Mouse (Mus musculus) ovary, postnatal 36 days (tissue): ENCODE measurements around the gene Atp23.
"Not testable (repeated sequence)": the region's sequence is repeated elsewhere in the genome, so short reads cannot be mapped to it uniquely, and the experiment has no call there.

Source experiments
- DNase-seq: peaks from one replicate; pipeline ENCODE4 v3.0.0; 2022; ENCODE audit warnings: low spot score, mixed read lengths

Atp23 gene

GRCm38 (mm10) chr10:126906811-126907210 is 5.7 kb upstream of the Atp23 start:
- no peak for DNase-seq

GRCm38 (mm10) chr10:126905650-126906075 is 4.5 kb upstream of the Atp23 start:
- peak; percentile 91 for DNase-seq

GRCm38 (mm10) chr10:126905086-126905485 is 3.9 kb upstream of the Atp23 start:
- no peak for DNase-seq

- no peak for DNase-seq
Measured at GRCm38 (mm10) chr10:126904221-126904620, 3.1 kb upstream of the Atp23 start.

GRCm38 (mm10) chr10:126901488-126901843 is 311 bp upstream of the Atp23 start:
- no peak for DNase-seq

GRCm38 (mm10) chr10:126895891-126896290 is 5.3 kb downstream of the Atp23 start:
- no peak for DNase-seq

- no peak for DNase-seq
Measured at GRCm38 (mm10) chr10:126894061-126894460, 7.1 kb downstream of the Atp23 start.

- no peak for DNase-seq
Measured at GRCm38 (mm10) chr10:126893145-126893544, 8.0 kb downstream of the Atp23 start.

GRCm38 (mm10) chr10:126873755-126874154 is 27.4 kb downstream of the Atp23 start:
- DNase-seq: no peak

- no peak for DNase-seq
Measured at GRCm38 (mm10) chr10:126872256-126872655, 28.9 kb downstream of the Atp23 start.

- DNase-seq: peak; percentile 68
Measured at GRCm38 (mm10) chr10:126869372-126870318, 31.5 kb downstream of the Atp23 start.

- DNase-seq: no peak
Measured at GRCm38 (mm10) chr10:126865284-126865683, 35.9 kb downstream of the Atp23 start.

- DNase-seq: no peak
Measured at GRCm38 (mm10) chr10:126862193-126862592, 39.0 kb downstream of the Atp23 start.

GRCm38 (mm10) chr10:126853286-126853685 is 47.9 kb downstream of the Atp23 start:
- DNase-seq: no peak

- no peak for DNase-seq
Measured at GRCm38 (mm10) chr10:126845309-126845911, 55.7 kb downstream of the Atp23 start.

- DNase-seq: peak; percentile 29
Measured at GRCm38 (mm10) chr10:126844689-126845088, 56.5 kb downstream of the Atp23 start.

GRCm38 (mm10) chr10:126840266-126840665 is 60.9 kb downstream of the Atp23 start:
- DNase-seq: no peak

GRCm38 (mm10) chr10:126833006-126833405 is 68.1 kb downstream of the Atp23 start:
- peak; percentile 24 for DNase-seq

GRCm38 (mm10) chr10:126831329-126831728 is 69.8 kb downstream of the Atp23 start:
- DNase-seq: no peak

GRCm38 (mm10) chr10:126828618-126829017 is 72.5 kb downstream of the Atp23 start:
- no peak for DNase-seq

GRCm38 (mm10) chr10:126827941-126828593 is 73.1 kb downstream of the Atp23 start:
- DNase-seq: no peak

GRCm38 (mm10) chr10:126826982-126827381 is 74.2 kb downstream of the Atp23 start:
- no peak for DNase-seq

GRCm38 (mm10) chr10:126826216-126826615 is 74.9 kb downstream of the Atp23 start:
- not testable (repeated sequence) for DNase-seq
